Mouse (Mus musculus) adipocyte (in vitro differentiated cells): ENCODE results near the gene Eif1.

ENCODE experiments used
- DNase-seq: peaks from one replicate; pipeline ENCODE4 v3.0.0-alpha.2; 2016; ENCODE audit warnings: low spot score

The Eif1 gene

DNA sequence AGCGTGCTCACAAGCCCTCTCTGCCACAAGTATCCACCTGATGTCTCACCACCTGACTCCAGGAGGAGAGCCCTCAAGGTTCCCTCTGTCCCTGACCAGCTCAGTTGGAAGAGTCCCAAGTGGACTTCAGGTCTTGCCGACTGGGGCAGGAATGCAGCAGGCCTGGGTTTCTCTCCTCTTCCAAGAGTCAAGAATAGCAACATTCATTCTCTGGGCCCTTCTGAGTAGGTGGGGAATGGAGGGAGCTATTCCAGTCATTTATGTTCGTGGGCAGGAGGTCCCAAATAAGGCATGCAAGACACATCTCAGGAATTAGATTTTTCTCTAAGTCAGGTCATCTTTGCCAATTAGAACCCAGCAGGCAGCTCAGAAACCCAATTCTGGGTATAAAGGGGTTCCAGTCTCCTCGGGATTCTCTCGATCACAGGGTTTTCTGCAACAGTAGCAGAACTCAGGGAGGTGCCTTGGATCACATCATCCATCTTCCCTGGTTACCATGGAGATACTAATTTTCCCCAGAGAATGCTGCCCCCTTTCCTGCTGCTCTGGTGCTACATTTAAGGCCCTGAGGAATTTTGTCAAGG lies 7.5 kb upstream of the Eif1 start:
- peak; percentile 40 for DNase-seq

GRCm38 (mm10) chr11:100313424-100313823 lies 6.3 kb upstream of the Eif1 start:
- DNase-seq, result no peak

DNA sequence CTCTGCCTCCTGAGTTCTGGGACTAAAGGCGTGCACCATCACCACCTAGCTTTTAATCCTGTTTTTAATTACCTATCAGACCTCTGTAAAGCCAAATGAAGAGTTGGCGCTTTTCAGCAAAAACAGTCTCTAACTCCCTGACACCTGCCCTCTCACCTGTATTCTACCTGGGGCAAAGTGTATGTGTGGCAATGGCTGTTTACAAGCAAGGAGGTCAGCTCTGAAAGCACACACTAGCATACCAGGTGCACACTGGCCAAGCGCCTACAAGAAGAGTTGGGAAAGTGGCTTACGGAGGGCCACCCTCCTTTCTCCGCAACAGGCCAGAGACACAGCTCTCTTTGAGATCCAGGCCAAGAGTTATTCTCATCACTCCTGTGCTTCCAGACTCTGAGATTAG lies 4.2 kb upstream of the Eif1 start:
- no peak for DNase-seq

DNA sequence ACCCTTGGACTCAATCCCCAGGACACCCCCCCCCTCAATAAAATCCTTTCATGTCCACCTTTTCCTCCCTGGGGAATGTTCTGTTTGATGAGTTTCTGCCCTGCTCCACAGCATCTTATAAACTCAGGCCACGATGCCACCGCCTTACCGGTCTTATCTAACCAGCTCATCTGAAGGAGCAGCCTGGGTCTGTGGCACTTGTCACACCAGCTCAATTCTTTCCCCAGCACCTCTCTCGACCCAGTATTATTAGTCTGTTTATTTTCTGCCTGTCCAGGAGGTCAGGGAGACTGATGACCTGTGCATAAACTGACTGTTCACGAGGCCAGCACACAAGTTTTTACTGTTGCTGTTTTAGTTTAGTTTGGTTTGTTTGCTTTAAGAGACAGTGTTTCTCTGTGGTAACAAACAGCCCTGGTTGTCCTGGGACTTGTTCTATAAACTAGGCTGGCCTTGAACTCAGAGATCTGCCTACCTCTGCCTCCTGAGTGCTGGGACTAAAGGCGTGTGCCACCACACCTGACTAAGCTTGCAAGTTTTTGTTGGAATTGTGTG lies 1.8 kb upstream of the Eif1 start:
- DNase-seq, result no peak

DNA sequence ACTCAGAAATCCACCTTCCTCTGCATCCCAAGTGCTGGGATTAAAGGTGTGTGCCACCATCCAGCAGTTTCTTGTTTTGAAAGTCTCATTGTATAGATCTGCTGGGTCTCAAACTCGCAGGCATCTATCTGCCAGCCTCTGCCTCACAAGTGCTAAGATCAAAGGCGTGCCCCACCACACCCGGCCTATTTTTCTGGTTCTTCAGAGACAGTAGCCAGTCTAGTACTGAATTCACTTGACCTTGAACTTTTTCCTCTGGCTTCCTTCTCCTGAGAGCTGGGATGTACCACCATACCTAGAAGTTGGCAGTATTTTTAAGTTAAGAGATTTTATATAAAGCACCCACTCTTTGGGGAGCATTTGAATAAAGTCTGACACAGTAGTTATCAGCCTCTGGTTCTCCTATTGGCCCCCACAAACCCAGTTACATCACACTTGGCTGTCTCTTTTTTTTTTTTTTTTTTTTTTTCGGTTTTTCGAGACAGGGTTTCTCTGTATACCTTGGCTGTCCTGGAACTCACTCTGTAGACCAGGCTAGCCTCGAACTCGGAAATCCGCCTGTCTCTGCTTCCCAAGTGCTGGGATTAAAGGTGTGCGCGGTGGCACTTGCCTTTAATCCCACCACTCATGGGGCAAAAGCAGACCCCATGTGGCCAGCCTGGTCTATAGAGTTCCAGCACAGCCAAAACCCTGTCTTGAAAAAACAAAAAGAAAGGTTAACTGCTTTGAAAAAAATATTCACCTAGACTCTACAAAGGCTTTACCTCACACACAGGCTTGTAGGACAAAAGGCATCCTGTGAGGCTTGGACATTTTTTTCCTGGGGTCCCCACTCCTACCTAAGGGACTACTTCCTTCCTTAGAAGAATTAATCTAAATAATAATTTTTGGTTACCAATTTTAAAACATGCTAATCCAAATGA lies 895 bp upstream of the Eif1 start:
- no peak for DNase-seq

GRCm38 (mm10) chr11:100320172-100320630 lies 516 bp downstream of the Eif1 start:
- peak; percentile 97 for DNase-seq

GRCm38 (mm10) chr11:100320701-100321410 lies 1.2 kb downstream of the Eif1 start:
- peak; percentile 25 for DNase-seq

DNA sequence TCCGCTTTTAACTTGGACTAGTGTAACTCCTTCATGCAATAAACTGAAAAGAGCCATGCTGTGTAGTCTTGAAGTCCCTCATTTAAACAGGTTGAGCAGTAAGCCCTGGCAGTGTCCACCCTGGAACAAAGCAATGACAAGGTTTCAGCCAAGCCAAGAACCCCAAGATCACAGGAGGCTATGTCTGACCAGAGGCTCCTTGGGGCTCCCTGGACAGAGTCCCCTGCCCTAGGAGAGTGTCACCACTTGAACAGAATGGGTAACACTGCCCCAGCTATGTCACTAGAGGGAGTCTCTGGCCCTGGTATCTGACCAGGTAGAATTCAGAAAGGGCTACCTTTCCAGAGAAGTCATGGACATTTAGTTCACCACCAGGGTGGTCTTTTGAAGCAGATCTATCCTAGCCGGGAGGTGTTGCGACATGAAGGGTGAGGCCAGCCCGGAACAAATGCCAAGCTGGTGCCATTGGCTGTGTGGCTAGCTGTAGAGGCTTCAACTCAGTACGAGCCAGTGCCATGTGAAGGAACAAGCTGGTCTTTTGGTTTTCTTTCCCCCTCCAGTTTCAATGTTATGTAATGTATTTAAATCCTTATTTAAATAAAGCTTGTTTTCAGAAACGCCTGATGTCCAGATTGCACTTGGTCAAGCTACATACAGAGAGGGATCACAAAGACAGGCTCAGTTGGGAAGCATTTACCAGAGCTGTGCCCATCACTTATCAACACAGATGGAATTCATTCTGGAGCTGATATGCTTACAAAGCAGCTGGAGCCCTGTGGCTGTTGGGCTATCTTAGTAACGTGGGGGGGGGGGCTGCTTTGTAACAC lies 2.0 kb downstream of the Eif1 start:
- peak; percentile 46 for DNase-seq

DNA sequence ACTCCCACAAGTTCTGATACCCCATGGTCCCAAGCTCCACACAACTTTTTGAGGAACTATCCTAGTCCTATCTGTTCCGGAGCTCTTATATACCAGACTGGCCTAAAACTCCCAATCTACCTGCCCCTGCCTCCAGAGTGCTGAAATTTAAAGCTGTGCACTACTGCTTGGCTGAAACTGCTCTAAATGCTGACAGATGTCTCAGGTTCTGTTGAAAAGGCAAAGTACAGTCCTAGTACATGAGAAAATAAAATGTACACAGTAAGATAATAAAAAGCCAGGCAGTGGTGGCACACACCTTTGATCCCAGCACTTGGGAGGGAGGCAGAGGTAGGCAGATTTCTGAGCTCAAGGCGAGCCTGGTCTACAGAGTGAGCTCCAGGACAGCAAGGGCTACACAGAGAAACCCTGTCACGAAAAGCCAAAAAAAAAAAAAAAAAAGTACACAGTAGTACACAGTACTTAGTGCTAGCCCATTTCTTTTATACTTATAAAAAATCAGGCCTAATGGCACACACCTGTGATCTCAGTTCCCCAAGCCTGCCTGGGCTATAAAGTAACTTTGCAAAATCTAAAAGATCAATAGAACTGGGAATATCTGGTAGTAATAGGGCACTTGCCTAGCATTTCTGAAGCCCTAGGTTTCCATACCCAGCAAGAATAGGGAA lies 3.0 kb downstream of the Eif1 start:
- no peak for DNase-seq

DNA sequence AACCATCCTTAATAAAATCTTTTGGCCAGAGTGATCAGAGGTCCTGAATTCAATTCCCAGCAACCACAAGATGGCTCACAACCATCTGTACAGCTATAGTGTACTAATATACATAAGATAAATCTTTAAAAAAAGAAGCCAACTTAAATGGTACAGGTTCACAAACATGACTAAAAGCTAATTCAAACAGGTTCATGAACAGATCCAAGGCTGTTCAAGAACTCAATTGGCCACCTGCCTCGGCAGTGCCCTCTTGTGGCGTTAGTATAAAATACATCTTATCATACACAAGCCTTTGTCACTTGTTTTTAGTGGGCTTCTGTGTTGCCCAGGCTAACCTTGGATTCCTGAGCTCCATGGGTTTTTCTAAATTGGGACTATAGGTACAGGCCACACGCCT lies 3.9 kb downstream of the Eif1 start:
- DNase-seq, result peak; percentile 83

GRCm38 (mm10) chr11:100325062-100325629 lies 5.5 kb downstream of the Eif1 start:
- no peak for DNase-seq

- DNase-seq, result no peak
Observed at GRCm38 (mm10) chr11:100327316-100327715, 7.6 kb downstream of the Eif1 start.

DNA sequence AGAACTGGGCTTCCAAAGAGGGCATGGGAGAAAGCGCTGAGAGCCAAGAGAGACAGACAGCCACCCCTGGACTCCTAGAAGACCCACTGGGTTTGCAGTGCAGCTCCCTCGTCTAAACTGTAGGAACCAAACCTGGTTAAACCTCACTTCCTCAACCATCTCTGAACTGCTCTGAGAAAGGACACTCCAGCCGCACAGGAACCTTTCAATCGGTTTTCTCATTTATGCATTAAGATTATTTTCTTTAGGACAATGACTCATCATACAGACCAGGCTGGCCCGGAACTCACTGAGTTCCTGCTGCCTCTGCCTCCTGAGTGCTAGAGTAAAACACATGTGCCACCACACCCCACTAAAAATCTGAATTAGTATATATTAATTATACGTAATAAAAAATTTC lies 8.1 kb downstream of the Eif1 start:
- DNase-seq, result no peak

DNA sequence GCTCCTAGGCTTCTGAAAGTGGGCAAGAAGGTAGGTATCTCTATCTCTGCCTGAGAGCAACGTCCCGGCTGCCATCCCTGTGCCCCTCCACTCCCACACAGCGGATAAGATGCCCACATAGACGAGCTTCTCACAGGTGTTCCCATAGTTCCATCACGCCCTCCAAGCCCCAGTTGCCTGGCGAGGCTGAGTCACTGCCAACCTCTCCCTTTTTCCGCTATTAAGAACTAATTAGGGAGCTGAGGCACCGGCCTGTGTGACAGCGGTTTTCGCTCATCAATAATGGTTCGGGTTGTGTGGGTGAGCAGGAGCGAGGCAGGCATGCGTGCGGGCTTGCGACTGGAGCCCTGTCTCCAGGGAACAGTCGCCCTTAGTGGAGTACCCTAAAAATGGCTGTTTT lies 10.6 kb downstream of the Eif1 start:
- no peak for DNase-seq

DNA sequence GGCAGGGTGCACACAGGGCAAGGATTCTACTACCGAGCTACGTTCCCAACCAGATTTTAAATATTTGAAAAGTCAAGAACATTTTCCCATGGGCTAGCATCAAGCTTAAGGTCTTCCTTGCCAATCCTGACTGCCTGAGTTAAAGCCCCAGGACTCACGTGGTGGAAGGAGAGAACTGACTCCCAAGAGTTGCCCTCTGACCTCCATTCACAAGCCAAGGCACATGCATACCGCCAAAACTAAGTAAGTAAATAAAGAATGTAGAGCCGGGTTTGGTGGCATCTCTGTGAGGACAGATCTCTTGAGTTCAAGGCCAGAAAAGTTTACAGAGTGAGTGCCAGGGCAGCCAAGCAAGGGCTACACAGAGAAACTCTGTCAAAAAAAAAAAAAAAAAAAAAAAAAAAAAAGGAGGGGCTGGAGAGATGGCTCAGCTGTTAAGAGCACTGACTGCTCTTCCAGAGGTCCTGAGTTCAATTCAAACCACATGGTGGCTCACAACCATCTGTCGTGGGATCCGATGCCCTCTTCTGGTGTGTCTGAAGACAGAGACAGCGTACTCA lies 11.2 kb downstream of the Eif1 start:
- DNase-seq, result peak; percentile 74

DNA sequence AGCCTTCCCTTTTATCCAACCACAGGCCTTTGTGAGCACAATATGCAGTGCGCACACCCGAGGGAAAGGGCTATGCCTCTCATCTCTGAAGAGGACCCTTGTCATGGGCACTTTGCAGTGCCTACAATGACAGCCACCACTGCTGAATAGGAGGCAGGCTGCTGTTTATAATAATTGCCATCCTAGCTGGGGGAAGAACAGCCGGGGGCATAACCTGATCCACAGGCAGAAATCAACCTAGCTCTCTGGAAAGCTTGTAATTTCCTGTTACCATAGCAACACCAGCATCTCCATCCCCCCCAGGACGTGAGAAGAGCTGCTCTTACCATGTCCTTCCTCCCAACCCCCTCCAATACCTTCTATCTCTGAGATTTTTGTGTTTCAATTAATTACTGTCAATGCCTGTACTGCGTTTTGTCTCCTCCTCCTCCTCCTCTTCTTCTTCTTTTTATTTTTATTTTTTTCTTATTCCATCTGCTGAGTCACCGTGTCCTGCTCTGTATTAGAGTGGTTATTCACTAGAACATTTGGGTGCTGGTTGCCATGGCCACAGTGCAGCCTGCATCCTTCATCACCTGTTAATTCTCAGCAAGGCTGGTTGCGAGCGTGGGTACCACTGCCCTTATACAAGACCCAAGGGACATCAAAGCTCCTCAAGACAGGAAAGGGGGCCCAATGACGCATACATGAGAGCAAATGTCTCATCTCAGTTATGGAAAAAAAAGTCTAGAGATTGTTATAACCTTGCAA lies 13.3 kb downstream of the Eif1 start:
- no peak for DNase-seq

GRCm38 (mm10) chr11:100333944-100334457 lies 14.3 kb downstream of the Eif1 start, which contains the start of gene Gast:
TSS of gene Gast (plus strand) at chr11:100334407.
- no peak for DNase-seq

DNA sequence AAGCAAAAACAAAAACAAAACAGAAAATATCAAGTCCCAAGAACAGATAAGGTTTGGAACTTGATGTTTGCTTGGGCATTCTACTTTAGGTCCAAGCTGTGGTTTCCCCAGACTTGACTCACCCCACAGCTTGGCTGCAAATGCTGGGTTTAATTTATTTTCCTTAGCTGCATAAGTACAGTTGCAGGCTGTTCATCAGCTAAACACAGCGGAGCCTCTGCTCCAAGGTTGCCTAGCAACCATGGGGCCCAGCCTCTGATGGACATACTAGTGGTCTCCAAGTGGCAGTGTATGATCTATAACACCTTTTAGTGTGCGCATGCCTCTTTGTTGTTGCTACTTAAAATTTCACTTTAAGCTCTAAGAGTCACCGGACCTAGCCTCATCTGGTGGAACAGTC lies 16.0 kb downstream of the Eif1 start:
- no peak for DNase-seq

DNA sequence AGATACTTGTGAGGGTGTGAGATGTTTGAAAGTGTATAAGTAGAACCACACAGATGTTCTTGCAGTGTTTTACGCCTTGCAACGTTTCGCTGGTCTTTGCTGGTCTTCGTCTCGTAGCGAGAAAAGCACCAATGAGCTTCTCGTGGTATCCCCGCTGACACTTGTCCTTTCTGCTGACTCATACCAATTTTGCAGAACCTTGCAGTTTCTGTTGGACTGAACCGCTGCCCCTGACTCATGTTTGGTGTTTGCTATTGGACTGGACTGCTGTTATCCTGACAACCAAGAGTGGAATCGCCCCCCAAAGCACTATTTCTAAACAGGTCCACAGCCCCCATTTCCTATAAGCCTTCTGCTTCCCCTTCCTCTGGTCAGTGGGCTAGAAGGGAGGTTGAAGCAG lies 24.6 kb downstream of the Eif1 start:
- DNase-seq, result no peak
